Mouse (Mus musculus) cerebellum, adult 18-20 months (tissue): ENCODE measurements around the gene Birc2.
"Not testable (repeated sequence)": the region's sequence is repeated elsewhere in the genome, so short reads cannot be mapped to it uniquely, and the experiment has no call there.

ENCODE experiments used
- DNase-seq, 2 experiments: peaks; one replicate each; pipeline ENCODE4 v3.0.0; 2021

Birc2 gene

GRCm38 (mm10) chr9:7836905-7837805 is at the start of gene Birc2:
Birc2 (minus strand) TSS chr9:7837064.
- DNase-seq, result peak; percentile 96 to 97

DNA sequence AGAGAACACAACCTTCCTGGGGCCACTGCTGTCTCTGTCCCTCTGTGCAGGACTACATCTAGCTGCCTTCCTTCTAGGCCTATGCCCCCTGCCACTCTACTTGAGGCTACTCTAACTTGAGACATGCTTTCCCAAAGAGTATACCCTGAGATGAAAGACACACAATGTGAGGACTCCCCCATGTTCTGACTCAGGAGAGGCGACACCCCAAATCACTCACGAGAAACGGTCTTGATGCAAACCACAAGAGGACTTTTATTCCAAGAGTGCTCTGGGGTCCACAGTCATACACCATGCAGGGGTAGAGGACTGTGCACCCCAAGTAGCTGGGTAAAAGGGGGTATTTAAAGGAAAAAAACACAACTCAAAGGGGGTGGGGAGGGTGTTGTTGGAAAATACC is 47.5 kb upstream of the Birc2 start:
- no peak for DNase-seq

- DNase-seq, result no peak
Observed at GRCm38 (mm10) chr9:7882304-7882865, 45.5 kb upstream of the Birc2 start.

DNA sequence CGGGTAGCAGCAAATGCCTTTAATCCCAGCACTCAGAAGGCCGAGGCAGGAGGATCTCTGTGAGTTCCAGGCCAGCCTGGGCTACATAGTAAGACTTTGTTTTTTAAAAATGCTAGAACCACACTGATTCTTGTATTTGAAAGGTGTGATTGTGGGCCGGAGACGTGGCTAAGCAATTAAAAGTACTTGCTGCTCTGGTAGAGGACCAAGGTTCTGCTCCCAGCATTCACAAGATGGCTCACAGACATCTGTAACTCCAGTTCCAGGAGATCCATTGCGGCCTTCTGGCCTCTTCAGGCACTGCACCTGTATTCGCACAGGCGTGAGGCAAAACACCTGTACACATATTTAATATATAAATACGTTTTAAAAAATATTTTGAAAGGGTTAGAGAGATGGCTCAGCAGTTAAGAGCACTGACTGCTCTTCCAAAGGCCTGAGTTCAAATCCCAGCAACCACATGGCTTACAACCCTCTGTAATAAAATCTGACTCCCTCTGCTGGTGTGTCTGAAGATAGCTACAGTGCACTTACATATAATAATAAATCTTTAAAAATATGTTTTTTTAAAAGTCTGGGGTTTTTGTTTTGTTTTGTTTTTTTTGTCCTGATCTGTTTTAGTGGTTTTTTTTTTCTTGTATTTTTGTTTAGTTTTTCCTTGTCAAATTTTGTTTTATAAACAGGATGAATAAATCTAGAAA is 36.8 kb upstream of the Birc2 start:
- no peak for DNase-seq

- peak; percentile 7 to 8 for DNase-seq
Observed at GRCm38 (mm10) chr9:7872775-7873439, 36.0 kb upstream of the Birc2 start, which contains the start of gene Birc3. Birc3 (minus strand) TSS chr9:7873186.

GRCm38 (mm10) chr9:7872044-7872774 is 35.3 kb upstream of the Birc2 start:
- DNase-seq, result no peak

DNA sequence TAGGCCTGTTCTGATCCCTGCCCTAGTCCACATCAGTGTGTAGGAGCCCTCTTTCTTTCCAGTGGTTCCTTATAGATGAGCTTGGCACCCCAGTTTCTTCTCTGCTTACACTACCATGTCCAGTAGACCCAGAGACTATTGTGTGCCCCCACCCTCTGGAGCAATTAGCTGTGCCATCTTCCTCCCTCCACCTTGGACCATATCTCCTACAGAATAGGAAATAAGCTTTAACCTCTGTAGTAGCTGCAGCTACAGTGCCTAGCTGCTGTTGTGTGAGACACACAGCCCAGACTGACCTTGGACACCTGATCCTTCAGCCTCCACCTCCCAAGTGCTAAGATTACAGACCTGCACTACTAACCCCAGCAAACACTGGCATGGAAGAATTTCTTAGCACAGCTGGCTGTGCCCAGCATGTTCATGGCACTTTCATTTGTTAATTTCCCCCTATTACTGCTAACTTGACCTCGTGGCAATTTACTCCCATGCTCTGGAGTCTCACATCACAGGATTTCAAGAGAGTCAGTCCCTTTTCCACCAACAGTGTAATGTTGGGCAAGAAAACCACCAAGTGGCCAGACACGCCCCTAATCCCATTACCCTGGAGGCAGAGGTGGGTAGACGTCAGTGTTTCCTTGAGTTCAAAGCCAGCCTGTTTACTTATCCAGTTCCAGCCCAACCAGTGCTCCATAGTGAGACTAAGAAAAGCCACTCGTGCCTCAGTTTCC is 34.6 kb upstream of the Birc2 start:
- no peak for DNase-seq

DNA sequence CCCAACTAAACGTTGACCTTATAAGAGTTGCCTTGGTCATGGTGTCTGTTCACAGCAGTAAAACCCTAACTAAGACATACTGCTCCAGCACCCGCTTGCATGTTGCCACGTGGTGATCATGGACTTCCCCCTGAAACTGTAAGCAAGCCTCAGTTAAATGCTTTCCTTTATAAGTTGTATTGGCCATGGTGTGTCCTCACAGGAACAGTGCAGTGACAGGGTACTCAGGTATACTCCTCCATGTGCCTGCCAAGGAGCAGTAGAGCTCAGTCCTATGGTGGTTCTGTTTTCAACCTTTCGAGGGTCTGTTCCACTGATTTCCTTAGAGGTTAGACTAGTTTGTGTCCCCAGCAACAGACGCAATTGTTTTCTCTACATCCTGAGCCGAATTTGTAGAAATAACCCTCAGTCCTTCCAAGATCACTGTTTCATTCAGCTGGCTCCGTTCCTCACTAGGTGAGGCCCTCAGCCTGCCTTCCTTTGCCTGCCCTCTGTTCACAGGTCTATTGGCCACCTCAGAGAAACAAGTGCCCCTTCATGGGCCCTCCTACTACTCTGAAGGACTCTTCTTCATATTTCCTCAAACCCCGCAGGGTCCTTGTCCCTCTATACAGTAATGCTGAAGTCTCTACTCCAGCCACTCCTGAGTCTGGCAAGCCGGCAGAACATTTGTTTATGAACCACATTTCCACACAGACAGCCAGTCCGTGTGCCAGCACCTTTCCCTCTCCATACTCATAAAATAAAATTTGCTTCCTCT is 33.9 kb upstream of the Birc2 start:
- DNase-seq, result no peak

- DNase-seq, result no peak
Observed at GRCm38 (mm10) chr9:7868838-7869491, 32.1 kb upstream of the Birc2 start.

GRCm38 (mm10) chr9:7867981-7868380 is 31.1 kb upstream of the Birc2 start:
- no peak for DNase-seq

DNA sequence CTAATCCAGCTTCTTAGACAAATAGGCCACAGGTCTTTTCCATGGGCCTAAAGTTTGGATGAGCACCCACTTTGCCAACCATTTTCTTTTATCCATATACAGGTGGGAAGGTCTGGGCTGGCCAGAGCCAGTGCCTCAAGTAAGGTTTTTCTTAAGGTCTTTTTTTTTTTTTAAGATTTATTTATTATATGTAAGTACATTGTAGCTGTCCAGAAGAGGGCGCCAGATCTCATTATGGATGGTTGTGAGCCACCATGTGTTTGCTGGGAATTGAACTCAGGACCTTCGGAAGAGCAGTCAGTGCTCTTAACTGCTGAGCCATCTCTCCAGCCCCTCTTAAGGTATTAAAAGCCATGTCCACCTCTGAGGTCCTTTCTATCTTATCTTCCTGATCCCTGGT is 30.1 kb upstream of the Birc2 start:
- DNase-seq, result not testable (repeated sequence)

GRCm38 (mm10) chr9:7860976-7861375 is 24.1 kb upstream of the Birc2 start:
- no peak for DNase-seq

DNA sequence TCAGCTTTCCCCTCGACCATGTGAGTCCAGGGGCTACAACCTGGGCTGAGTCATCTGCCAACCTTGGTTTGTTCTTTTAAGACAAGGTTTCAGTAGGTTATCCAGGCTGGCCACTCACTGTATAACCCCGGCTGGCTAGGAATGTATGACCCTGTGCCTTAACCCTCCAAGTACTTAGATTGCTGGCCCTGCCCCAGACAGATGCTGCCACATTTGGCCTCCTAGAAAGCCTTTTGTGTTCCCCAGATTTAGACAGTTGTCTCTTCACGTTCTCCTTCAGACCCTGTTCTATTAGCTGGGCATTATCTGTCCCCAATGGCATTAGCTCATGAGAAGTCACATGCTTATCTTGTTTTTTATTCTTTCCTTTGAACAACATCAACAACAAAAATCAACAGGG is 19.0 kb upstream of the Birc2 start:
- no peak for DNase-seq

DNA sequence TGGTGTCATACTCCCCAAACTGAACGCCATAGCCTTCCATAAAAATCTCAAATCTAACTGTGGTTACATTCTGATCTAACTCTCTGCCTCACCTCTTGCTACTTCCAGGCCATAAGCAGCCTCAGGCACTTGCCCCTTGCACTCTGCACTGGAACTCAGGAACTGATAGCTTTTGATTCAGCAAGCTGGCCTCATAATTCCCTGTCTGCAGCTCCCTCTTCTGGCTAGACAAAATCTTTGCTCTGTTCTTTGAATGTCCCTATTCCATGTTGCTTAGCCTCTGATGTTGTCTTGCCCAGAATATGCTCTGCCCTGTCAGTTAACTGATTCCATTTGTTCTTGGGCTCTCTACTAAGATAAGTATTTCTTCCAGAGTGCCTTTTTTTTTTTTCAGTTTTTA is 18.5 kb upstream of the Birc2 start:
- DNase-seq, result peak; percentile 36 to 49

- peak; percentile 39 to 50 for DNase-seq
Observed at GRCm38 (mm10) chr9:7854196-7854595, 17.3 kb upstream of the Birc2 start.

- DNase-seq, result no peak
Observed at GRCm38 (mm10) chr9:7852346-7853230, 15.7 kb upstream of the Birc2 start.

DNA sequence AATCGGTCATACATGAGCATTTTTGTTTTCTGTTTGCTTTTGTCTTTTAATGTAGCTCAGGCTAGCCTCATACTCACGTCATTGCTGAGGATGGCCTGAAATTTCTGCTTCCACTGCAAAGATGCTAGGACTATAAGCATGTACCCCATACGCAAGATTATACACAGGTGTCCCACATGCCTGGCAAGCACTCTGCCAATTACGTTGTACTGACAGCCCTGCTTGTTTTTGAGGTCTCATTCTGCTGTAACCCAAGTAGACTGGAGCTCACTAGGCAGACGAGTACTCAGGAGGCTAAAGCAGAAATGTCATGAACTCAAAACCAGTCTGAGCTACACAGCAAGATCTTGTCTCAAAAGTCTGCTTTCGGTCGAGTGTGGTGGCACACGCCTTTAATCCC is 15.0 kb upstream of the Birc2 start:
- DNase-seq, result no peak

- DNase-seq, result no peak
Observed at GRCm38 (mm10) chr9:7848191-7848590, 11.3 kb upstream of the Birc2 start.

DNA sequence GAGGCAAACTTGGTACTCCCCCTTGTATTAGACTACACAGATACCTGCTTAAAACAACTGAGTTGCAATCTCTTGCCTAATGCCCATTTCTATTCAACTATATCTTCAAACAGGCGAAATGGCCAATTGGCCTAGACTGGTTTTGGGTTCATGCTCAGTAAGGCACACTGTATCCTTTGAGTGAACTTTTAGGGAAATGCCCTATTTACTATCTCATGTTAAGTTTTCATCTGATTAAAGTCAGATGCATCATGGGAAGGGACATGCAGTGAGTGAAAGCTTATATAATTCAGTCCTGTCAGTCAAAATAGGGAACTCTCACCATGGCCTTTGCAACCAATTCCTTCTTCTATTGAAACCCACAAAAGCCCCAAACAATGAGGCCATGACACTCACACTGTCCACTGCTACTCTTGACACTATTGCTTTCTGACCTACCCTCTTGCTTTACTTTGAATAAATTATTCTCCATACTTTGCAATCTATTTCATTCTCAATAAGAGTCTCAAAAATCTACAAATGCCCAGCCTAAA is 9.9 kb upstream of the Birc2 start:
- no peak for DNase-seq
